Mouse (Mus musculus) MEL (cell line): ENCODE data around the gene Cdkal1.

Experiments
- CTCF ChIP-seq, 3 experiments: IDR thresholded peaks in 2 of 3; conservative IDR thresholded peaks in 1 of 3; 2 replicates each; pipeline ENCODE4 v1.5.1; 2011 to 2012; ENCODE audit warnings: low read length in 3 of 3, low read depth in 2 of 3, mild to moderate bottlenecking in 2 of 3, improper control_type of control experiment in 1 of 3, inconsistent platforms in 1 of 3, mixed read lengths in 1 of 3, moderate library complexity in 1 of 3; ENCODE audit not compliant: control insufficient read depth in 1 of 3, insufficient read depth in 1 of 3, poor library complexity in 1 of 3, severe bottlenecking in 1 of 3
- GABPA ChIP-seq: IDR thresholded peaks from 2 replicates; pipeline ENCODE4 v1.6.1; 2012; ENCODE audit warnings: low read depth, mild to moderate bottlenecking, inconsistent platforms, low read length, improper control_type of control experiment, moderate library complexity
- GATA1 ChIP-seq: IDR thresholded peaks from 2 replicates; pipeline ENCODE4 v1.6.1; 2011; ENCODE audit warnings: low read depth, low read length, improper control_type of control experiment
- MAZ ChIP-seq: IDR thresholded peaks from 2 replicates; pipeline ENCODE4 v1.6.1; 2012; ENCODE audit warnings: low read depth, mild to moderate bottlenecking, inconsistent platforms, low read length, improper control_type of control experiment
- MXI1 ChIP-seq: IDR thresholded peaks from 2 replicates; pipeline ENCODE4 v1.6.1; 2011; ENCODE audit warnings: mild to moderate bottlenecking, low read depth, low read length, improper control_type of control experiment
- NRF1 ChIP-seq: IDR thresholded peaks from 2 replicates; pipeline ENCODE4 v1.6.1; 2014; ENCODE audit warnings: low read depth, mild to moderate bottlenecking, inconsistent platforms, low read length, improper control_type of control experiment, moderate library complexity; ENCODE audit not compliant: poor library complexity, insufficient read depth, severe bottlenecking
- POLR2A ChIP-seq, 2 experiments: IDR thresholded peaks; 2 replicates each; pipeline ENCODE4 v1.6.1; 2011 to 2012; ENCODE audit warnings: low read length in 2 of 2, mild to moderate bottlenecking in 2 of 2, control low read depth in 1 of 2, improper control_type of control experiment in 1 of 2, low read depth in 1 of 2, moderate library complexity in 1 of 2; ENCODE audit not compliant: control insufficient read depth in 1 of 2, insufficient read depth in 1 of 2, poor library complexity in 1 of 2
- SIN3A ChIP-seq: IDR thresholded peaks from 2 replicates; pipeline ENCODE4 v1.6.1; 2012; ENCODE audit warnings: low read length, improper control_type of control experiment, inconsistent platforms
- SMC3 ChIP-seq: IDR thresholded peaks from 2 replicates; pipeline ENCODE4 v1.6.1; 2011; ENCODE audit warnings: low read depth, low read length, improper control_type of control experiment

DNA sequence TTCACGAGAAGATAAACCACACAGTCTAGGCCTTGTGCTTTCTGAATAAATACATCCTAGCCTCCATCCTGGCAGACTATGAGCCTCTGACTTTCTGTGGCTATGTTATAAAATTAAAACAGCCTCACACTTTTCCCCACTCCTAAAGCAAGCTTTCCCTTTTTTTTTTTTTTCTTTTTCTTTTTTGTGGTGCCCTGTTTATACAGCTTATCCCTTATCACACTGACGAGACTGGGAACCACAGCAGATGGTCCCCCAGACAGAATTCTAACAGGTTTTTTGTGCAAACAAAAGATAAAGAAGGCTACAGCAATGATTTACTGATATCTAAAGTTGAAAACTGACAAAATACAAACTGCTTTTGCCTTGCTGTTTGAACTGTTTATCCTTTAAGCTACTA is 29.0 kb downstream of the Cdkal1 start:
- no peak for TF ChIP-seq CTCF (IDR thresholded peaks at IDR 0.05 in 2 of 3, conservative IDR thresholded peaks at IDR 0.05 in 1 of 3; ENCODE audit: control insufficient read depth in 1 of 3, insufficient read depth in 1 of 3, low read depth in 2 of 3, low read length in 3 of 3, poor library complexity in 1 of 3, severe bottlenecking in 1 of 3)
- no peak for TF ChIP-seq MAZ
- TF ChIP-seq NRF1, result no peak
- peak; percentile 36; the same call in 1 of the 2 replicates for TF ChIP-seq MXI1
- peak; percentile 21; the same call in 1 of the 2 replicates for TF ChIP-seq SMC3
- TF ChIP-seq GATA1, result peak; percentile 91
- no peak for TF ChIP-seq POLR2A (IDR thresholded peaks at IDR 0.05; ENCODE audit: control insufficient read depth in 1 of 2, insufficient read depth in 1 of 2, low read depth in 1 of 2, low read length in 2 of 2, poor library complexity in 1 of 2)
- TF ChIP-seq GABPA, result no peak
- TF ChIP-seq SIN3A, result peak; percentile 70
